Mouse (Mus musculus) MEL (cell line): ENCODE results near the gene Myo15b. TPM values are rescaled to one million over a fixed set of nuclear protein-coding genes. Genes with fewer than 3 reads are reported as not detected.

Experiments used
- DNase-seq: peaks from one replicate; pipeline ENCODE4 v3.0.0; 2011; ENCODE audit warnings: low read depth, low spot score
- H3K27ac ChIP-seq: 2 replicates; pipeline ENCODE4 v1.5.1; 2012; ENCODE audit warnings: low read depth, mild to moderate bottlenecking, control low read depth, low read length, moderate library complexity; ENCODE audit not compliant: control insufficient read depth
- H3K27me3 ChIP-seq, 2 experiments: fragments of 150-350 bp in 1 of 2; sonication (generic) in 1 of 2; 2 replicates each; pipeline ENCODE4 v1.6.1; 2012; ENCODE audit warnings: low read length in 2 of 2, mild to moderate bottlenecking in 2 of 2, improper control_type of control experiment in 1 of 2, moderate library complexity in 1 of 2; ENCODE audit not compliant: insufficient read depth in 2 of 2, control insufficient read depth in 1 of 2
- H3K36me3 ChIP-seq, 2 experiments: 2 replicates each; pipeline ENCODE4 v1.6.1; 2012 to 2014; ENCODE audit warnings: low read length in 2 of 2, improper control_type of control experiment in 1 of 2, inconsistent platforms in 1 of 2, mild to moderate bottlenecking in 1 of 2; ENCODE audit not compliant: insufficient read depth in 2 of 2, control insufficient read depth in 1 of 2
- H3K4me1 ChIP-seq, 2 experiments: fragments of 150-350 bp in 1 of 2; sonication (generic) in 1 of 2; 2 replicates each; pipeline ENCODE4 v1.6.1; 2012; ENCODE audit warnings: low read length in 2 of 2, improper control_type of control experiment in 1 of 2, mild to moderate bottlenecking in 1 of 2; ENCODE audit not compliant: insufficient read depth in 2 of 2, control insufficient read depth in 1 of 2
- H3K4me3 ChIP-seq, 2 experiments: fragments of 150-350 bp in 1 of 2; sonication (generic) in 1 of 2; 2 replicates each; pipeline ENCODE4 v1.5.1; 2012; ENCODE audit warnings: low read depth in 2 of 2, low read length in 2 of 2, mild to moderate bottlenecking in 2 of 2, moderate library complexity in 2 of 2, control low read depth in 1 of 2, improper control_type of control experiment in 1 of 2; ENCODE audit not compliant: control insufficient read depth in 1 of 2, insufficient read depth in 1 of 2
- H3K79me2 ChIP-seq: 2 replicates; pipeline ENCODE4 v1.6.1; 2012; ENCODE audit warnings: mild to moderate bottlenecking, low read length, moderate library complexity; ENCODE audit not compliant: control insufficient read depth, poor library complexity, insufficient read depth
- H3K9ac ChIP-seq: 2 replicates; pipeline ENCODE4 v1.6.1; 2012; ENCODE audit warnings: low read depth, mild to moderate bottlenecking, control low read depth, low read length, moderate library complexity; ENCODE audit not compliant: control insufficient read depth, poor library complexity, severe bottlenecking
- H3K9me3 ChIP-seq: fragments of 150-350 bp; sonication (generic); replicated peaks from 2 replicates; pipeline ENCODE4 v1.6.1; 2012; ENCODE audit warnings: mild to moderate bottlenecking, low read length, improper control_type of control experiment, moderate library complexity; ENCODE audit not compliant: insufficient read depth
- CHD1 ChIP-seq: IDR thresholded peaks from 2 replicates; pipeline ENCODE4 v1.6.1; 2012; ENCODE audit warnings: low read depth, mild to moderate bottlenecking, inconsistent platforms, low read length, improper control_type of control experiment
- CHD2 ChIP-seq: IDR thresholded peaks from 2 replicates; pipeline ENCODE4 v1.6.1; 2011; ENCODE audit warnings: low read length, improper control_type of control experiment
- CTCF ChIP-seq, 3 experiments: IDR thresholded peaks in 2 of 3; conservative IDR thresholded peaks in 1 of 3; 2 replicates each; pipeline ENCODE4 v1.5.1; 2011 to 2012; ENCODE audit warnings: low read length in 3 of 3, low read depth in 2 of 3, mild to moderate bottlenecking in 2 of 3, improper control_type of control experiment in 1 of 3, inconsistent platforms in 1 of 3, mixed read lengths in 1 of 3, moderate library complexity in 1 of 3; ENCODE audit not compliant: control insufficient read depth in 1 of 3, insufficient read depth in 1 of 3, poor library complexity in 1 of 3, severe bottlenecking in 1 of 3
- E2F4 ChIP-seq: IDR thresholded peaks from 2 replicates; pipeline ENCODE4 v1.6.1; 2011; ENCODE audit warnings: low read depth, low read length, improper control_type of control experiment, borderline replicate concordance
- ELF1 ChIP-seq: IDR thresholded peaks from 2 replicates; pipeline ENCODE4 v1.6.1; 2014; ENCODE audit warnings: low read depth, mild to moderate bottlenecking, inconsistent platforms, low read length, improper control_type of control experiment, moderate library complexity
- EP300 ChIP-seq, 2 experiments: IDR thresholded peaks; 2 replicates each; pipeline ENCODE4 v1.6.1; 2011; ENCODE audit warnings: improper control_type of control experiment in 2 of 2, low read length in 2 of 2, low read depth in 1 of 2, mild to moderate bottlenecking in 1 of 2
- ETS1 ChIP-seq: IDR thresholded peaks from 2 replicates; pipeline ENCODE4 v1.6.1; 2012; ENCODE audit warnings: low read depth, mild to moderate bottlenecking, inconsistent platforms, low read length, improper control_type of control experiment, moderate library complexity
- GATA1 ChIP-seq: IDR thresholded peaks from 2 replicates; pipeline ENCODE4 v1.6.1; 2011; ENCODE audit warnings: low read depth, low read length, improper control_type of control experiment
- KAT2A ChIP-seq: conservative IDR thresholded peaks from 2 replicates; pipeline ENCODE4 v1.6.1; 2012; ENCODE audit warnings: low read depth, low read length, improper control_type of control experiment, inconsistent platforms
- MAFK ChIP-seq: IDR thresholded peaks from 2 replicates; pipeline ENCODE4 v1.6.1; 2011; ENCODE audit warnings: low read depth, mild to moderate bottlenecking, low read length, improper control_type of control experiment, borderline replicate concordance
- MEF2A ChIP-seq: IDR thresholded peaks from 2 replicates; pipeline ENCODE4 v1.6.1; 2014; ENCODE audit warnings: low read depth, mild to moderate bottlenecking, inconsistent platforms, low read length, improper control_type of control experiment; ENCODE audit not compliant: poor library complexity, insufficient replicate concordance, severe bottlenecking; ENCODE audit errors: extremely low read depth
- NRF1 ChIP-seq: IDR thresholded peaks from 2 replicates; pipeline ENCODE4 v1.6.1; 2014; ENCODE audit warnings: low read depth, mild to moderate bottlenecking, inconsistent platforms, low read length, improper control_type of control experiment, moderate library complexity; ENCODE audit not compliant: poor library complexity, insufficient read depth, severe bottlenecking
- POLR2A ChIP-seq, 2 experiments: IDR thresholded peaks; 2 replicates each; pipeline ENCODE4 v1.6.1; 2011 to 2012; ENCODE audit warnings: low read length in 2 of 2, mild to moderate bottlenecking in 2 of 2, control low read depth in 1 of 2, improper control_type of control experiment in 1 of 2, low read depth in 1 of 2, moderate library complexity in 1 of 2; ENCODE audit not compliant: control insufficient read depth in 1 of 2, insufficient read depth in 1 of 2, poor library complexity in 1 of 2
- POLR2AphosphoS2 ChIP-seq: IDR thresholded peaks from 2 replicates; pipeline ENCODE4 v1.6.1; 2011; ENCODE audit warnings: low read length, improper control_type of control experiment
- SIN3A ChIP-seq: IDR thresholded peaks from 2 replicates; pipeline ENCODE4 v1.6.1; 2012; ENCODE audit warnings: low read length, improper control_type of control experiment, inconsistent platforms
- SMC3 ChIP-seq: IDR thresholded peaks from 2 replicates; pipeline ENCODE4 v1.6.1; 2011; ENCODE audit warnings: low read depth, low read length, improper control_type of control experiment
- USF2 ChIP-seq, 2 experiments: IDR thresholded peaks; 2 replicates each; pipeline ENCODE4 v1.6.1; 2011 to 2012; ENCODE audit warnings: improper control_type of control experiment in 2 of 2, low read length in 2 of 2, borderline replicate concordance in 1 of 2, inconsistent platforms in 1 of 2, low read depth in 1 of 2, mild to moderate bottlenecking in 1 of 2; ENCODE audit not compliant: insufficient read depth in 1 of 2
- ZMIZ1 ChIP-seq: IDR thresholded peaks from 2 replicates; pipeline ENCODE4 v1.6.1; 2012; ENCODE audit warnings: low read depth, mild to moderate bottlenecking, inconsistent platforms, low read length, improper control_type of control experiment, moderate library complexity
- ZNF384 ChIP-seq: IDR thresholded peaks from 2 replicates; pipeline ENCODE4 v1.6.1; 2012; ENCODE audit warnings: low read depth, mild to moderate bottlenecking, inconsistent platforms, low read length, improper control_type of control experiment
- polyA plus RNA-seq, 2 experiments: library from polyadenylated mRNA; stranded (reverse) in 1 of 2; unstranded in 1 of 2; fragments of >175 nt in 1 of 2; fragments of >200 nt in 1 of 2; gene quantifications; 2 replicates each; pipeline versions ENCODE4 v1.2.1 to v1.2.4; 2012; ENCODE audit warnings: low replicate concordance in 2 of 2, low read depth in 1 of 2; ENCODE audit not compliant: insufficient read length in 2 of 2, insufficient read depth in 1 of 2, missing spikeins in 1 of 2
- total RNA-seq: library from RNA; depleted of rRNA; stranded (reverse); fragments of 300-350 nt; gene quantifications from 2 replicates; pipeline ENCODE4 v1.2.3, GENCODE M21; 2012

The Myo15b gene
- total and polyA plus RNA-seq, 3 experiments: 1.5 to 3.2 TPM; not detected in 1

DNA sequence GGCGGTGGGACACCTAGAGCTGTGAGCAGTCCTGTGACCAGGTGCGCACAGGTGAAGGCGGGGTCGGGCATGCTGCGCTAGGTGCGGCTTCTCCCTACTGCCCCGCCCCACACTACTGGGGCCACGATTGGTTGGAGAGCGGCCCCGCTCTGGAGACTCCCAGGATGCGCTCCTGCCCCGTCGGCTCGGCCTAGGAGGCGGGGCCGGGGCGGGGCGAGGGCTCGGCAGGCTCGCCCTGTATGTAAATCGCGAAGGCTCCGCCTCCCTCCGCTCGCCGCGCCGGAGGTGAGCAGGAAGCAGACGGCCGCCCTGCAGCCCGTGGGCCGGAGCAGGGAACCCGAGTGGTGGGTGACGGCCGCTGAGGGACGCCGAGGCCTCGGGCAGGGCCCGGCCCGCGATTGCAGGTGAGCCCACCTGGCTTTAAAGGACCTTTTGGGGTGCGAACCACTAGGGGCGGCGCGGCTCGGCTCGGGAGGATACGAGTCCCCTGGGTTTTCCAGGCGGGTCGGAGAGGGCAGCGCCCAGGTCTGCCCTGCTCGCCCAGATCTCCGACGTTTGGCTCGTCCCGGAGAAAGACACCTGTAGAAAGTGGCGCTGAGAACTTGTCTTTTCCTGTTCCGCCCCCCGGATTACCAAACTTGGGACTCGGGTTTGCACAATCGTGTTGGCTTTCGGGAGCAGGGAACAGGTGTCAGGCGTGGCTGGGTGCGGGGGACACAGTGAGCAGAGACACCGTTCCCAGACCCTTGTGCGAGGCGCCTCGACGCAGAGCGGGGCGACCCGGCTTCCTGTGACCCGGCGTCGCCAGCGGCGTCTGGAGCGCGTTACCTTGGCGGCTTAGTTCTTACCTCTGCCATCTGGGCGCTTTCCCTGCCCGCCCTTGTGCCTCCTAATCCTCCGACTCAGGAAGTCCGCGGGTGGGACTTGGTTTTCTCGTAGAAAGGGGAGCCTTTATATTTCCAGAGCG lies 34.1 kb upstream of the Myo15b start, which contains the start of gene Llgl2 (continued):
- TF ChIP-seq ELF1 (peak; percentile 70), E2F4 (no peak), POLR2A (IDR thresholded peaks at IDR 0.05; ENCODE audit: control insufficient read depth in 1 of 2, insufficient read depth in 1 of 2, low read depth in 1 of 2, low read length in 2 of 2, poor library complexity in 1 of 2) (peak; percentile 88), POLR2AphosphoS2 (peak; percentile 74; the same call in 1 of the 2 replicates), MAFK (no peak)

GRCm38 (mm10) chr11:115824813-115825212 lies 33.4 kb upstream of the Myo15b start:
- Histone ChIP-seq H3K36me3 (peaks cover 0 to 4% of the 10 kb centered on the region in 2 experiments; a peak in 1 of 4 replicates), H3K9me3 (no peaks in the 10 kb centered on the region), H3K27ac (no peak overlapping the region), H3K4me3 (peak overlapping the region; percentile 80 to 96), H3K9ac (peak overlapping the region; percentile 82), H3K79me2 (peaks cover 9% of the 10 kb centered on the region), H3K4me1 (peaks cover 0 to 14% of the 10 kb centered on the region in 2 experiments; a peak in 3 of 4 replicates), H3K27me3 (no peaks in the 10 kb centered on the region)
- no peak for DNase-seq
- no peak for TF ChIP-seq POLR2A (IDR thresholded peaks at IDR 0.05; ENCODE audit: control insufficient read depth in 1 of 2, insufficient read depth in 1 of 2, low read depth in 1 of 2, low read length in 2 of 2, poor library complexity in 1 of 2)
- no peak for TF ChIP-seq ZMIZ1
- no peak for TF ChIP-seq SIN3A
- no peak for TF ChIP-seq CTCF (IDR thresholded peaks at IDR 0.05 in 2 of 3, conservative IDR thresholded peaks at IDR 0.05 in 1 of 3; ENCODE audit: control insufficient read depth in 1 of 3, insufficient read depth in 1 of 3, low read depth in 2 of 3, low read length in 3 of 3, poor library complexity in 1 of 3, severe bottlenecking in 1 of 3)
- TF ChIP-seq CHD1: no peak
- TF ChIP-seq CHD2: no peak
- TF ChIP-seq ELF1: no peak
- no peak for TF ChIP-seq MEF2A
- TF ChIP-seq, all 39 proteins: peak for 0

- Histone ChIP-seq H3K4me1 (peaks cover 0 to 16% of the 10 kb centered on the region in 2 experiments), H3K27me3 (no peaks in the 10 kb centered on the region), H3K79me2 (peaks cover 9% of the 10 kb centered on the region), H3K27ac (no peak overlapping the region), H3K9me3 (no peaks in the 10 kb centered on the region), H3K36me3 (peaks cover 0 to 8% of the 10 kb centered on the region in 2 experiments; a peak in 2 of 4 replicates), H3K9ac (no peak overlapping the region), H3K4me3 (no peak overlapping the region)
- no peak for TF ChIP-seq ETS1
- no peak for TF ChIP-seq EP300 (IDR thresholded peaks at IDR 0.05; ENCODE audit: low read depth in 1 of 2, low read length in 2 of 2)
- TF ChIP-seq ZNF384: no peak
- TF ChIP-seq NRF1: no peak
- TF ChIP-seq CHD1: no peak
- no peak for TF ChIP-seq KAT2A
- no peak for TF ChIP-seq USF2 (IDR thresholded peaks at IDR 0.05; ENCODE audit: borderline replicate concordance in 1 of 2, insufficient read depth in 1 of 2, low read depth in 1 of 2, low read length in 2 of 2)
- TF ChIP-seq CHD2: no peak
- TF ChIP-seq POLR2AphosphoS2: no peak
- no peak for TF ChIP-seq ZMIZ1
- TF ChIP-seq GATA1: no peak
- no peak for TF ChIP-seq SMC3
- no peak for DNase-seq
Observed at GRCm38 (mm10) chr11:115826487-115826886, 31.7 kb upstream of the Myo15b start.
